ENCODE assay signal across 9 mouse cellular contexts in the genomic region with DNA sequence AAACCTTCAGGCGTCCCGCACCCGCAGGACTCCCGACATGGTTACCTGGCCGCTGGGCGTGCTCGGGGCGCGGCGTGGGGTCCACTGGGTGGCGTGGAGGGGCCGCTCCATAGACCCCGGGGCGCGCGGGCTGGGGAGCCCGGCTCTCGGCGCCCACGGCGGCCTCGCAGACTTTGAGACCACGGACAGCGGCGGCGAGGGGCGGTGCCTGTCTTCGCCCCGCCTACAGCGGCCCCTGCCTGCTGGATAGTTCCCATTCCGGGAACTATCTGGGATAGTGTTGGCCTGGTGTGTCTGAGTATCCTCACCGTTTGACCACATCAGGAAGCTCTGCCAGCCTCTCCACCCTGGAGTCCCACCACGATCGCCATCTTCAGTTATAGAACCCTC. TPM values are rescaled to one million over a fixed set of nuclear protein-coding genes. Genes with fewer than 3 reads are reported as not detected.
DNase-seq lines count a peak whose midpoint lies in the region; ATAC-seq lines count a peak whose summit lies in the region.
"Had no signal": no experiment of that assay in that cellular context is flagged by ENCODE, and none has a peak within 500 bp of the region (broad histone marks: within the 10 kb centered on the region; RNA-seq: fewer than 3 reads in every experiment).

No protein-coding gene starts in this region.

- H3K36me3 ChIP-seq in lung, embryonic 16.5 days (ENCODE audit: control insufficient read depth, insufficient read depth, low read length), result no peaks in the 10 kb centered on the region
- H3K36me3 ChIP-seq in forebrain, embryonic 12.5 days (replicated peaks), result no peaks in the 10 kb centered on the region
- H3K36me3 ChIP-seq in limb, embryonic 11.5 days (ENCODE audit: control insufficient read depth, insufficient read depth, low read length), result no peaks in the 10 kb centered on the region

- peaks cover 10% of the 10 kb centered on the region for H3K4me1 ChIP-seq in lung, embryonic 16.5 days (replicated peaks; ENCODE audit: control insufficient read depth, insufficient read depth, low read length)
- H3K4me1 ChIP-seq in forebrain, embryonic 12.5 days, result peaks cover 27% of the 10 kb centered on the region
- peaks cover 4% of the 10 kb centered on the region; the same call in 1 of the 2 replicates for H3K4me1 ChIP-seq in limb, embryonic 11.5 days (ENCODE audit: control insufficient read depth, insufficient read depth, low read length)

- no peaks in the 10 kb centered on the region for H3K9me3 ChIP-seq in lung, embryonic 16.5 days (ENCODE audit: control insufficient read depth, low read length)
- no peaks in the 10 kb centered on the region for H3K9me3 ChIP-seq in forebrain, embryonic 12.5 days
- H3K9me3 ChIP-seq in limb, embryonic 11.5 days (ENCODE audit: control insufficient read depth, low read length), result peaks cover 2% of the 10 kb centered on the region; the same call in 1 of the 2 replicates

- peak overlapping the region; percentile 40 for H3K4me3 ChIP-seq in lung, embryonic 16.5 days (ENCODE audit: low read length)
- peak overlapping the region; percentile 35 for H3K4me3 ChIP-seq in forebrain, embryonic 12.5 days (replicated peaks)
- peak overlapping the region; percentile 20; the same call in 1 of the 2 replicates for H3K4me3 ChIP-seq in limb, embryonic 11.5 days (ENCODE audit: low read depth, low read length)

- peaks cover 55% of the 10 kb centered on the region for H3K27me3 ChIP-seq in lung, embryonic 16.5 days (ENCODE audit: control insufficient read depth, insufficient read depth, low read depth, low read length)
- H3K27me3 ChIP-seq in forebrain, embryonic 12.5 days, result peaks cover 75% of the 10 kb centered on the region
- peaks cover 59% of the 10 kb centered on the region for H3K27me3 ChIP-seq in limb, embryonic 11.5 days (ENCODE audit: control insufficient read depth, insufficient read depth, low read length)

- peak overlapping the region; percentile 60 for H3K4me2 ChIP-seq in lung, embryonic 16.5 days (ENCODE audit: low read depth, low read length)
- H3K4me2 ChIP-seq in forebrain, embryonic 12.5 days, result peak overlapping the region; percentile 51
- H3K4me2 ChIP-seq in limb, embryonic 11.5 days (ENCODE audit: low read depth, severe bottlenecking), result peak overlapping the region; percentile 46

- no peak for DNase-seq in lung, adult 18-20 months
- DNase-seq in limb, embryonic 11.5 days (ENCODE audit: low spot score), result peak; percentile 50
- DNase-seq in retina, embryonic 14.5 days (ENCODE audit: low spot score), result peak; percentile 44
- DNase-seq in thymus, postnatal 25 days, result no peak
- DNase-seq in thymus, postnatal 36 days, result no peak

- 2% methylated on average over 34 of the region's 34 CpGs for WGBS in lung, embryonic 16.5 days
- WGBS in forebrain, embryonic 12.5 days, result 2% methylated on average over 34 of the region's 34 CpGs
- 2% methylated on average over 34 of the region's 34 CpGs for WGBS in limb, embryonic 11.5 days

- ATAC-seq in lung, embryonic 16.5 days (ENCODE audit: low read depth), result peak; percentile 20; the same call in 1 of the 2 replicates
- ATAC-seq in forebrain, embryonic 12.5 days (ENCODE audit: low FRiP score), result no peak
- ATAC-seq in limb, embryonic 11.5 days (ENCODE audit: insufficient number of reproducible peaks, low FRiP score, low TSS enrichment, low read depth), result no peak
- ATAC-seq in monocyte, adult 5-6 weeks (replicated peaks; ENCODE audit: insufficient number of reproducible peaks, low FRiP score, low TSS enrichment, poor library complexity, severe bottlenecking), result no peak

- no peak overlapping the region for H3K27ac ChIP-seq in lung, embryonic 16.5 days (ENCODE audit: low read length)
- no peak overlapping the region for H3K27ac ChIP-seq in forebrain, embryonic 12.5 days
- H3K27ac ChIP-seq in limb, embryonic 11.5 days (replicated peaks; ENCODE audit: low read depth, low read length), result no peak overlapping the region

- H3K9ac ChIP-seq in lung, embryonic 16.5 days (ENCODE audit: low read length), result no peak overlapping the region
- no peak overlapping the region; the same call in 1 of the 2 replicates for H3K9ac ChIP-seq in forebrain, embryonic 12.5 days
- no peak overlapping the region for H3K9ac ChIP-seq in limb, embryonic 11.5 days (ENCODE audit: low read length)

RNA-seq across cellular contexts. Expression of a gene that starts 0.9 kb away (rescaled TPM):
- 0.38 and 0.39 TPM in 2 replicates for polyA plus RNA-seq in lung, embryonic 16.5 days (2015; fragmentation: Nextera tagmentation; extraction: Ambion mirVana)
- polyA plus RNA-seq in forebrain, embryonic 12.5 days (2016; fragmentation: Nextera tagmentation; extraction: Ambion mirVana), result 1.8 and 2.0 TPM in 2 replicates
- 0.10 TPM in 1 of 2 replicates, not detected in the other for polyA plus RNA-seq in limb, embryonic 11.5 days (2014; fragmentation: Nextera tagmentation; extraction: Ambion mirVana)
- not detected in 3 replicates for total RNA-seq in monocyte, adult 5-6 weeks (2017)
- total RNA-seq: liver, adult 2 months had no signal
- polyA plus RNA-seq: liver, adult 2 months had no signal

RNA-seq across cellular contexts. Expression of a gene that starts 24.0 kb away (rescaled TPM):
- 34.8 and 39.1 TPM in 2 replicates for polyA plus RNA-seq in lung, embryonic 16.5 days (2015; fragmentation: Nextera tagmentation; extraction: Ambion mirVana)
- polyA plus RNA-seq in forebrain, embryonic 12.5 days (2016; fragmentation: Nextera tagmentation; extraction: Ambion mirVana), result 42.4 and 53.1 TPM in 2 replicates
- 62.0 and 71.4 TPM in 2 replicates for polyA plus RNA-seq in limb, embryonic 11.5 days (2014; fragmentation: Nextera tagmentation; extraction: Ambion mirVana)
- 16.1 to 32.9 TPM (median 21.0 TPM) in 3 replicates for total RNA-seq in monocyte, adult 5-6 weeks (2017)

Comparison
In these comparisons a context has a peak if more than half of its experiments do, and no peak if none do; other contexts are left out.
1. DNase-seq: peak in limb, embryonic 11.5 days (single experiment) and retina, embryonic 14.5 days (single experiment); none in lung, adult 18-20 months (0 of 2), thymus, postnatal 25 days (single experiment) and thymus, postnatal 36 days (0 of 2).
2. Peak in every context shown above with its lines, with median percentiles within 50 percentile points of each other: H3K4me2 ChIP-seq and H3K4me3 ChIP-seq.